Mouse (Mus musculus) heart, postnatal 0 days (tissue): ENCODE measurements around the gene Zfr2. TPM values are rescaled to one million over a fixed set of nuclear protein-coding genes. Genes with fewer than 3 reads are reported as not detected.
A peak's percentile ranks its signal among the peaks of the same experiment; 100 is the strongest.

Experiments
- ATAC-seq: fragments of 200-750 bp; cut with Nextera tagmentation; 2 replicates; pipeline ENCODE4 v1.8.0; 2017; ENCODE audit warnings: low read depth, moderate number of reproducible peaks, moderate library complexity; ENCODE audit not compliant: insufficient read depth
- DNase-seq: peaks from one replicate; pipeline ENCODE4 v3.0.0-alpha.2; 2016; ENCODE audit warnings: low spot score
- H3K27ac ChIP-seq: fragments of 300-500 bp; sonication (generic); 2 replicates; pipeline ENCODE4 v1.5.1; 2014; ENCODE audit warnings: low read depth, mild to moderate bottlenecking
- H3K27me3 ChIP-seq: fragments of 300-500 bp; sonication (generic); 2 replicates; pipeline ENCODE4 v1.6.1; 2014; ENCODE audit warnings: low read length, mixed read lengths; ENCODE audit not compliant: control insufficient read depth, insufficient read depth
- H3K36me3 ChIP-seq: fragments of 300-500 bp; sonication (generic); replicated peaks from 2 replicates; pipeline ENCODE4 v1.6.1; 2014; ENCODE audit warnings: low read length, mixed read lengths; ENCODE audit not compliant: control insufficient read depth, insufficient read depth
- H3K4me1 ChIP-seq: fragments of 300-500 bp; sonication (generic); 2 replicates; pipeline ENCODE4 v1.6.1; 2014; ENCODE audit warnings: antibody characterized with exemption; ENCODE audit not compliant: control insufficient read depth, insufficient read depth
- H3K4me2 ChIP-seq: fragments of 300-500 bp; sonication (generic); 2 replicates; pipeline ENCODE4 v1.6.1; 2014; ENCODE audit warnings: low read depth, mild to moderate bottlenecking, low read length, moderate library complexity
- H3K4me3 ChIP-seq: fragments of 300-500 bp; sonication (generic); 2 replicates; pipeline ENCODE4 v1.5.1; 2014; ENCODE audit warnings: low read depth, low read length
- H3K9ac ChIP-seq: fragments of 300-500 bp; sonication (generic); replicated peaks from 2 replicates; pipeline ENCODE4 v1.6.1; 2014; ENCODE audit warnings: low read depth, low read length, mixed read lengths
- H3K9me3 ChIP-seq: fragments of 300-500 bp; sonication (generic); replicated peaks from 2 replicates; pipeline ENCODE4 v1.6.1; 2016; ENCODE audit warnings: low read length; ENCODE audit not compliant: control insufficient read depth
- CTCF ChIP-seq: IDR thresholded peaks from 2 replicates; pipeline ENCODE4 v1.5.1; 2016; ENCODE audit warnings: antibody characterized with exemption, control low read depth, low read depth
- EP300 ChIP-seq: IDR thresholded peaks from 2 replicates; pipeline ENCODE4 v1.6.1; 2016; ENCODE audit warnings: antibody characterized with exemption, low read depth
- WGBS: fragments of 180-500 bp; shearing (Covaris S2); extraction: QIAGEN DNeasy Blood & Tissue Kit; methylation state at CpG from one replicate; pipeline ENCODE4 v1.1.7; 2014; 5-methylcytosine and 5-hydroxymethylcytosine counted together
- polyA plus RNA-seq: library from polyadenylated mRNA; unstranded; fragments of >200 nt; fragmentation: Nextera tagmentation; extraction: Ambion mirVana; gene quantifications from 2 replicates; pipeline ENCODE4 v1.2.1, GENCODE M21; 2015
- total RNA-seq: library from RNA; depleted of rRNA; stranded (reverse); fragments of >200 nt; gene quantifications from 2 replicates; pipeline ENCODE4 v1.2.3, GENCODE M21; 2014; ENCODE audit warnings: low replicate concordance

The Zfr2 gene
- total and polyA plus RNA-seq, 2 experiments from 2014 or later: 2.2 to 10.2 TPM

DNA sequence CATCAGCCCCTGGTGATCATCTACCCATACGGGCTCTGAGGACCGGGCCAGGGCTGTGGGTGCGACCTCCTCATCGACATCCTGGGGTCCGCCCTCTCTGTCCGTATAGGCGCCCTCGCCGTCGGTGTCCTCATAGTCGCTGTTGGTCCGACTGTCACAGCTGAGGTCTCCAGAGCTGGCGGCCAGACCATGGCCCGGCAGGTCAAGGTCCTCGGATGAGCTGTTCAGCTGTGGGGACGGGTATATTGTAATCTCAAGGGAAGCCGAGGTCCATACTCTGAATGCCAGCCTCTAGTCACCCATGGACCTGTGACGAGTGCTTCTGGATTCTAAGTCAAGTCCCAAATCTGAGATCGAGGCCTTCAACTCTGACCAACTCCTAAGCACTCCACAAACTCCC lies 40.9 kb downstream of the Zfr2 start:
- H3K9me3 ChIP-seq: no peaks in the 10 kb centered on the region
- H3K27me3 ChIP-seq: no peaks in the 10 kb centered on the region
- DNase-seq (no peak), ATAC-seq (no peak)
- 91% methylated on average over 19 of the region's 19 CpGs for WGBS
- no peak overlapping the region for H3K9ac ChIP-seq
- H3K27ac ChIP-seq: no peak overlapping the region
- peaks cover 32% of the 10 kb centered on the region for H3K36me3 ChIP-seq
- H3K4me2 ChIP-seq: no peak overlapping the region
- no peak overlapping the region for H3K4me3 ChIP-seq
- H3K4me1 ChIP-seq: peaks cover 2% of the 10 kb centered on the region; the same call in 1 of the 2 replicates
- no peak for TF ChIP-seq CTCF
- no peak for TF ChIP-seq EP300

DNA sequence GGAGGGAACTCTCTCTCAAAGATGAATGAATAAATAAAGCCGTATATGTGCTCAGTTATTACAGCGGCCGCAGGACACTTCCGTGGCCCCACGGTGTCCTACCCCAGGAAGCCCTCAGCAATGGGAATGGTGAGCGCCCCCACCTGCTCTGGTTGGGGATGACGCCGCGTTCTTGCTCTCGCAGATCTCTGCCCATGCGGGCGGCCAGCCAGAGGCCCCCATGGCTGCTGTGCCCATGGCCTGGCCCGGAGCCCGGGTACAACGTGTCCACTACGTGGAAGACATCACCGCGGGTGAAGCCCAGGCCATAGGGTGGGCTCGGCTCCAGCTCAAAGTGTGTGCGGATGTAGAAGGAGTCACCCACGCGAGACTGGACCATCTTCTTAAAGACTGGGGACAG lies 44.7 kb downstream of the Zfr2 start:
- Histone ChIP-seq H3K4me1 (no peaks in the 10 kb centered on the region), H3K36me3 (peaks cover 12% of the 10 kb centered on the region), H3K4me3 (no peak overlapping the region), H3K4me2 (no peak overlapping the region), H3K27ac (no peak overlapping the region), H3K9me3 (no peaks in the 10 kb centered on the region), H3K27me3 (peaks cover 18% of the 10 kb centered on the region), H3K9ac (no peak overlapping the region)
- no peak for ATAC-seq
- no peak for TF ChIP-seq EP300
- TF ChIP-seq CTCF: no peak
- WGBS: 63% methylated on average over 22 of the region's 22 CpGs
- DNase-seq: no peak

DNA sequence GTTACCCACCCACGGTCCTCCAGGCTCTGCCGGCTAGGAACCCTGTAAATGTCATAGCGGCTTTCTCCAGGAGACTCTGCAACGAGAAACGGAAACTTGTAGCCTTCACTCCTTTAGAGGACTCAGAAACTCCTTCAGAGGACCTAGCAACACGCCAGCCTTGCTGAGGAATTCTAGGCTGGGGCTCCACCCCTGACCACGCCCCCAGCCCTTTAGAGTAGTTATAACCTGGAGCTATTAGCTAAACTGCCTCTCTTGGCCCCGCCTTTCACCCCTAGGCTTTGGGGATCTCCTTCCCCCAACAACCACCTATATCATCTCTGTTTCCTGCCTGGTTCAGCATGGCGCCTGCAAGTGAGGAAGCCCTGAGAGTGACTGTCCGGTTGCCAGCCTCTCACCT lies 46.5 kb downstream of the Zfr2 start:
- no peak overlapping the region for H3K4me2 ChIP-seq
- 31% methylated on average over 10 of the region's 10 CpGs for WGBS
- ATAC-seq: no peak

DNA sequence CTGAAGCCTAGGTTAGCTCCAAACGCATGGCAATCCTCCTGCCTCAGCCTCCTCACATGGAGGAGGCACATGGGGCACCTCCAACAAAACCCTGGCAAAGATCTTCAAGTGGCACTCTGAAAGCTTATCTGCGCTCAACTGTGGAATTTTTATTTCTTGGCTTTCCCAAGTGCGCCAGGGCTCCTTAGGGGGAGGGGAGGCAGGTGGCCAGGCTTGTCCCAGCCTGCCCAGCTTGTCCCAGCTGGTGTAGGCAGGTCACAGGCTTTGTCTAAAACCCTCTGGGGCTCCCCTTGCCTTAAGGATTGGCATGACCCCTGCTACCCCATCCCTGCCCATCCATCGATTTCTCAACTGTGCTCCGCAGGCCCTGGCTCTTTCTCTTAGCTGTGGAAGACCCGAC lies 51.2 kb downstream of the Zfr2 start:
- no peak for TF ChIP-seq EP300
- TF ChIP-seq CTCF: no peak
- no peak overlapping the region for H3K9ac ChIP-seq
- H3K36me3 ChIP-seq: no peaks in the 10 kb centered on the region
- no peak overlapping the region for H3K27ac ChIP-seq
- 55% methylated on average over 6 of the region's 6 CpGs for WGBS
- no peak overlapping the region for H3K4me3 ChIP-seq
- DNase-seq: no peak
- no peaks in the 10 kb centered on the region for H3K9me3 ChIP-seq
- H3K4me1 ChIP-seq: 0 out of 2 replicates have a peak, but pooled peaks cover 4% of the 10 kb centered on the region
- no peak for ATAC-seq
- H3K27me3 ChIP-seq: peaks cover 45% of the 10 kb centered on the region
- H3K4me2 ChIP-seq: no peak overlapping the region

More for the DNA sequence above, 46.5 kb downstream of the Zfr2 start:
- Histone ChIP-seq H3K4me1 (no peaks in the 10 kb centered on the region), H3K36me3 (no peaks in the 10 kb centered on the region), H3K4me3 (no peak overlapping the region), H3K9ac (no peak overlapping the region), H3K9me3 (no peaks in the 10 kb centered on the region), H3K27me3 (peaks cover 34% of the 10 kb centered on the region), H3K27ac (no peak overlapping the region)
- TF ChIP-seq CTCF (no peak), EP300 (no peak)
- DNase-seq: no peak

DNA sequence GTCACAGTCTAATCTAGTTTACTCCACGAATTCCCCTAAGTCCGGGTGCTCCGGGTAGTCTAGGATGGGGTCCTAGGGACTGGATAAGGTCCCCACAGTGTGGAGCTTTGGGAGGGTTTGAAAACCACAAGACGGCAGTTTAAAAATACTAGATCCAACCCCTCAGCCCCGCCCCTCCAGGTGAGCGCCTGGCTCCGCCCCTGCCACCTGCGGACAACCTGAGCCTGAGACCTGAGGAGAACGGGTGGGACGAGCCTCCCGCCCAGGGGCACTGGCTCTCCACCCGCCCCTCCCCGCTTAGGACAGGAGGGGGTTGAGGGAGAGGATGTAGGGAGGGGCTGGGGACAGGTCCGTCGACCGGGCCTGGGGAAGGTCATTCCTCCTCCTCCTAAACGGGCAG lies 51.8 kb downstream of the Zfr2 start:
- 0 out of 2 replicates have a peak, but pooled peaks cover 4% of the 10 kb centered on the region for H3K4me1 ChIP-seq
- H3K4me2 ChIP-seq: no peak overlapping the region
- peaks cover 46% of the 10 kb centered on the region for H3K27me3 ChIP-seq
- DNase-seq: no peak
- ATAC-seq: no peak
- H3K4me3 ChIP-seq: peak overlapping the region; percentile 48; the same call in 1 of the 2 replicates
- no peak overlapping the region for H3K9ac ChIP-seq
- TF ChIP-seq EP300: no peak
- TF ChIP-seq CTCF: no peak
- no peaks in the 10 kb centered on the region for H3K9me3 ChIP-seq
- WGBS: 17% methylated on average over 17 of the region's 17 CpGs
- no peaks in the 10 kb centered on the region for H3K36me3 ChIP-seq
- no peak overlapping the region for H3K27ac ChIP-seq

DNA sequence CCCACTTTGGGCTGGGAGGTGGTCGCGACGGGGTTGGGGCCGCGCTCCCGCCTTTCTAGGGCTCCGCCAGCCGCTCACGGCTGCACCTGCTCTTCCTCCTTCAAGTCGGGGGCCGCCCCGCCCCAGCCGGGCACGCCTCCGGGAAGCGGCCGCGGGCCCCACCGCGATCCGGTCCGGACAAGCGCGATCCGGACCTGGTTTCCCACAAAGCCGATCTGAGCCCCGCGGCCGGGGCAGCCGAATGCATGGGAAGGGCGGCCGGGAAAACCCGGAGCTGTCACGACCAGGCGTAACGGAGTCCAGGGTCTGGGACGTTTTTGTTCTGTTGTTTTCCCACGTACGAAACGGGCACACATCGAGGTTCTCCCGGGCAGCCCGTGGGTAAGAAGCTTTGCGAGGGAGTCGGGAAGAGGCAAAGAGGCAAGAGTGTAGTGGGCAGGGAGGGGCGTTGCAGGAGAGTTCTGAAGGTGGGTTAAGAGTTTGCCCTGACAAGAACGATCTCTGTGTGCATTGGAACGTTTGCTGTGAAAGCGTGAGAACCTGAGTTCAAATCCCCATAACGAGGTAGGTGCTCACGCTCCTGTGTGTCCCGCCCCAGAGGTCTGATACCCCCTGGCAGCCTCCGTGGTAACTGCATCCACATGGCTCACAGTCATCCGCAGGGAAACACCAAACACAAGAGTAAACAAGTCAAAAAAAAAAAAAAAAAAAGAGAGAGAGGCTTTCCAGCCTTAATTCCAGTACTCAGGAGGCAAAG lies 52.9 kb downstream of the Zfr2 start:
- TF ChIP-seq CTCF: peak; percentile 3; the same call in 1 of the 2 replicates
- peak; percentile 87 for TF ChIP-seq EP300
- H3K27me3 ChIP-seq: peaks cover 45% of the 10 kb centered on the region
- peak overlapping the region; percentile 48 for H3K4me3 ChIP-seq
- no peaks in the 10 kb centered on the region for H3K9me3 ChIP-seq
- ATAC-seq (peak; percentile 81), DNase-seq (peak; percentile 83)
- peak overlapping the region; percentile 35; the same call in 1 of the 2 replicates for H3K9ac ChIP-seq
- 0 out of 2 replicates have a peak, but pooled peaks cover 7% of the 10 kb centered on the region for H3K4me1 ChIP-seq
- 2% methylated on average over 53 of the region's 54 CpGs for WGBS
- H3K27ac ChIP-seq: no peak overlapping the region
- H3K4me2 ChIP-seq: peak overlapping the region; percentile 84
- no peaks in the 10 kb centered on the region for H3K36me3 ChIP-seq
